Mouse (Mus musculus): Measurements from ENCODE around the gene Rbfox1.

- no peak for TF ChIP-seq EP300 (optimal IDR thresholded peaks at IDR 0.05)
- TF ChIP-seq CTCF (IDR thresholded peaks at IDR 0.05; ENCODE audit: low read depth), result no peak
These were observed 1070.0 kb downstream of the Rbfox1 start for GRCm38 (mm10) chr16:6955102-6955675.
